Mouse (Mus musculus): Measurements from ENCODE around the gene Socs3. TPM values are rescaled to one million over a fixed set of nuclear protein-coding genes. Genes with fewer than 3 reads are reported as not detected.
A peak's percentile ranks its signal among the peaks of the same experiment; 100 is the strongest.

Gene Socs3
- polyA plus RNA-seq, 1 experiment from 2014 or later = 7.2 TPM

DNA sequence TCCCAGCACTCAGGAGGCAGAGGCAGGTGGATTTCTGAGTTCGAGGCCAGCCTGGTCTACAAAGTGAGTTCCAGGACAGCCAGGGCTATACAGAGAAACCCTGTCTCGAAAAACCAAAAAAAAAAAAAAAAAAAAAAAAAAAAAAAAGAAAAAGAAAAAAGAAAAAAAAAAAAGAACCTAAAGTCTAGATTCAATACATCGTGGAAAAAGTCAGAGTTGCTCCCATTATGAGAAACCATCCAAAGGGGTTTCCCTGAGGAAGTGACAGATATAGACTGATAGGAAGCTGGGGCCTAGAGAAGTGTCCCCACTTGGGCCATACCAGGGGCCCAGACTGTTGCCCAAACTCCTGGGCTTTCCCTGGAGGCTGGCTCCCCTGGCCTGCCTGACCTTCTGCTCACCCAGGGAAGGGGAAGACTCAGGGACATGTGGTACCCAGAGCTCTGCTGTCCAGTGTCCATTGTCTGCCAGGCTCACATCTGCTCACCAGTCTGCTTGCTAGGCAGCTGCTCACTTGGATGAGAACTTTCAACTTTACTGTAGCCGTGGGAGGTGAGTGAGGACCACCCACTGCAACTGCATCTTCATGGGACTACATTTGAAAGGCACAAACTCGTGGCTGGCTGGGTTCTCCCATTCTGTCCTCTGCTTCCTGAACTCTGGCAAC is 8.0 kb upstream of the Socs3 start:
- WGBS = 59% methylated on average over 4 of the region's 5 CpGs
- H3K4me1 ChIP-seq (ENCODE audit: control insufficient read depth, insufficient read depth, low read length) = peaks cover 6% of the 10 kb centered on the region; the same call in 1 of the 2 replicates
- H3K9ac ChIP-seq (ENCODE audit: low read depth, low read length) = no peak overlapping the region
- no peaks in the 10 kb centered on the region for H3K36me3 ChIP-seq (ENCODE audit: control insufficient read depth, insufficient read depth, low read length)
- H3K9me3 ChIP-seq (replicated peaks; ENCODE audit: control insufficient read depth, low read length, poor library complexity, severe bottlenecking) = no peaks in the 10 kb centered on the region
- no peak overlapping the region for H3K4me2 ChIP-seq (ENCODE audit: low read length)
- no peak overlapping the region for H3K4me3 ChIP-seq (ENCODE audit: low read depth, low read length)
- H3K27ac ChIP-seq (ENCODE audit: low read length) = no peak overlapping the region
- no peak for ATAC-seq
- no peaks in the 10 kb centered on the region for H3K27me3 ChIP-seq (ENCODE audit: control insufficient read depth, insufficient read depth, low read depth, low read length)

DNA sequence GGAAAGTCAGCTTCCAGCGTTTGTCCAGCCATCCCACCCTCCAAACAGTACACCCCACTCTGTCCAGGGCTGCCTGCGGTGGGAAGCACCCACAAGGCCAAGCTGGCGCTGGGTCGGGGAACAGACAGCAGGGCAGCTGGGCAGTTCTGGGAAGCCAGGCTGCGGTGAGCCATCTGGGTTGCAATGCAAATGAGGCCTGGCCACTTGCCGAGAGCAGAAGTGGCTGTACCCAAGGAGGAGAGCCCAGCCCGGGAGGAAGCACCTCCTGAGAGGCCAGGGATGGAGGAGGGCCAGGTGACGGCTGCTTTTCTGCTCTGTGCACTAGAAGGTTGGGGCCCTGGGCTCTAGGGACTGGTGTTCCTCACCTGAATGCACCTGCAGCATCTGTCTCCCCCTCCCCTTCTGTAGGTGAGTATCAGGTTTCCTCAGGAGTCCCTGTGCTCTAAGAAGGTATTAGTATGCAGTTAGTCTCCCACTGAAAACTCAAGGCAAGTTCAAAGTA is 6.3 kb upstream of the Socs3 start:
- no peak overlapping the region for H3K4me3 ChIP-seq (ENCODE audit: low read depth, low read length)
- no peak overlapping the region for H3K27ac ChIP-seq (ENCODE audit: low read length)
- no peaks in the 10 kb centered on the region for H3K9me3 ChIP-seq (replicated peaks; ENCODE audit: control insufficient read depth, low read length, poor library complexity, severe bottlenecking)
- no peaks in the 10 kb centered on the region for H3K36me3 ChIP-seq (ENCODE audit: control insufficient read depth, insufficient read depth, low read length)
- WGBS = 5% methylated on average over 8 of the region's 8 CpGs
- ATAC-seq = 0 out of 2 replicates have a peak, but pooled peaks have one; percentile 32
- no peak overlapping the region for H3K4me2 ChIP-seq (ENCODE audit: low read length)
- no peaks in the 10 kb centered on the region for H3K27me3 ChIP-seq (ENCODE audit: control insufficient read depth, insufficient read depth, low read depth, low read length)
- H3K4me1 ChIP-seq (ENCODE audit: control insufficient read depth, insufficient read depth, low read length) = peaks cover 6% of the 10 kb centered on the region; the same call in 1 of the 2 replicates
- H3K9ac ChIP-seq (ENCODE audit: low read depth, low read length) = no peak overlapping the region

DNA sequence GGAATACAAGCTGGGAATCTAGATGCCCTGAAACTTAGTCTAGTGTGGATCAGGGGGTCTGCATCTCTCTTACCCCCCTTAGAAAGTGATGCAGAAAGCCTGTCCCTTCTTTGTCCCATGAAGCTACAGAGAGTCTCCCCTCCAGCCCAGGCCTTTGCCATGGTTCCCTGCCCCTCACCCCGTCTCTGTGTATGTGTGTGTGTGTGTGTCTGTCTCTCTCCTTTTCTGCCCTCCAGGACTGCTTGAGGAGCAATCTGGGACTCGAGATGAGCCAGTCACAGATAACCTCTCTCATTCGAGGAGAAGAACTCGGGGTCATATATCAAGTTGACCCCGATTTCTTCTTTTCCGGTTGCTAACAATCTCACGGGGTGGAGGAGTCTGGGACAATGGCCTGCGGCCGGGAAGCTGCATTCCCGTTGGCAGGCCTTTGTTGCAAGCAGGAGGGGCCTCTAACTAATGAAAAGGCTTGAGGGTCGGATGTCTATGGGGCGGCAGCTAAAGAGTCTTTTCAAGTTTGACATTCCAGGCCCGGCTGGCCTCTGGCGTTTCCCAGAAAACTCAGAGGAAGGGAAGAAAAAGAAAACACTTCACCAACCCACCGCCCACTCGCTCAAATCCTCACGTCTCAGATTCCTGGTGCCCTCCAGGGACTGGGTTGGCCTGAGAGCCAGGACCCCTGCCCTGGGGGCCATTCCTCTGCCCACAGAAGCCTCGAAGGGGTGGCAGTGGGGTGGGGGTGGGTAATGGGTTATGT is 5.5 kb upstream of the Socs3 start:
- H3K9me3 ChIP-seq (replicated peaks; ENCODE audit: control insufficient read depth, low read length, poor library complexity, severe bottlenecking) = no peaks in the 10 kb centered on the region
- no peak overlapping the region for H3K4me3 ChIP-seq (ENCODE audit: low read depth, low read length)
- H3K4me2 ChIP-seq (ENCODE audit: low read length) = no peak overlapping the region
- no peaks in the 10 kb centered on the region for H3K27me3 ChIP-seq (ENCODE audit: control insufficient read depth, insufficient read depth, low read depth, low read length)
- ATAC-seq = no peak
- no peak overlapping the region for H3K9ac ChIP-seq (ENCODE audit: low read depth, low read length)
- H3K36me3 ChIP-seq (ENCODE audit: control insufficient read depth, insufficient read depth, low read length) = no peaks in the 10 kb centered on the region
- WGBS = 4% methylated on average over 18 of the region's 18 CpGs
- peaks cover 6% of the 10 kb centered on the region; the same call in 1 of the 2 replicates for H3K4me1 ChIP-seq (ENCODE audit: control insufficient read depth, insufficient read depth, low read length)
- no peak overlapping the region; the same call in 1 of the 2 replicates for H3K27ac ChIP-seq (ENCODE audit: low read length)

DNA sequence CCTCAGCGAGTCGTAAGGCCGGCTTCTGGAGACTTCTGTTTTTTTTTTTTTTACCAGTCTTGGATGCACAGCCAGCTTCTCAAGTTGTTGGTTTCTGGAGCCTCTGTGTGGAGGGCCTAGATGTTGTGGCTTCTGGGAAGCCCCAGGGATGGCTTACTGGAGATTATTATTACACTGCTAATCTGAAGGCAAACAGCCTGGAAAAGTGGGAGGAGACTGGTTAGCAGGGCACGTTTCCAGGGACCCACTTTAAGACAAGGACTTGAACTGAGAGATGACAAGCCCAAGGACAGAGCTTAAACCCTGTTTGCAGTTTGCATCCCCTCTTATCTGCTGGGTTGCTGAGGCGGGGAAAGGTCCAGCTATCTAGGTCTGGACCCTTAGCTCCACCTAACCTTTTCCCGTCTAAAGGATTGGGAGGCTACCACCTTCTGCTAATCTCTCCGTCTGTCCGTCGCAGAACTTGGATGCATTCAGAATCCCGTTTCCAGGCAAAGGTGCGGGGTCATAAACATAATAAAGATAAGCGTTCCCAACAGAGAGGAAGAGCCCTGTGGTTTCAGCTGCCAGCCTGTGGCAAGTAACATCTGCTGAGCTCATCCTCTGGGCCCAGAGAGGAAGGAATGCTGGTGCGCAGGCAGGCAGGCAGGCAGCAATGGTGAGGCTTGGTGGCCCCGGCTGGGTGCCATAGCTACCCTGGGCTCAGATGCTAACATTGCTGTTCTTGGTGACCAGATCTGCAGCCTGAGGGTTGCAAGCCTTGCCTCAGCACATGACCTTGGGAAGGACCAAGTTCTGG is 4.7 kb upstream of the Socs3 start:
- no peak for ATAC-seq
- H3K9ac ChIP-seq (ENCODE audit: low read depth, low read length) = no peak overlapping the region
- H3K9me3 ChIP-seq (replicated peaks; ENCODE audit: control insufficient read depth, low read length, poor library complexity, severe bottlenecking) = no peaks in the 10 kb centered on the region
- no peak overlapping the region for H3K27ac ChIP-seq (ENCODE audit: low read length)
- no peaks in the 10 kb centered on the region for H3K27me3 ChIP-seq (ENCODE audit: control insufficient read depth, insufficient read depth, low read depth, low read length)
- H3K4me2 ChIP-seq (ENCODE audit: low read length) = no peak overlapping the region
- H3K4me1 ChIP-seq (ENCODE audit: control insufficient read depth, insufficient read depth, low read length) = peaks cover 8% of the 10 kb centered on the region; the same call in 1 of the 2 replicates
- no peaks in the 10 kb centered on the region for H3K36me3 ChIP-seq (ENCODE audit: control insufficient read depth, insufficient read depth, low read length)
- WGBS = 21% methylated on average over 14 of the region's 14 CpGs
- H3K4me3 ChIP-seq (ENCODE audit: low read depth, low read length) = no peak overlapping the region

DNA sequence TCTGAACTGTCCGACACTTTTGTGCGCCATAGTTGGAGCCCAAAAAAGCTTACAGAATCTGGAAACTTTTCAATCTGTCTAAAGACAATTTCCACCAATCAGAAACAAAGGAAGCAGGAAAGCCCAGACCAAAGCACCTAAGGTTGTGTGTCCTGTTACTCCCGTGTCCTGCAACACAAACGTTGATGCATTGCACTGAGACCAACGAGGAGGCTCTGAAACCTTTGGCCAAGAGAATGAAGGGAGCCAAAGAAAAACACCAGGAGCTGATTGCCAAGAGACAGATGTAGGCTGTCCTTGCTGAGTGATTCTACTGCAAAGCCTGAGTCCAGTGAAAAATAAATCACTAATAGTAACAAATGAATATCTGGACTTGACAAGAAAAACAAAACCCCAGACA is 3.7 kb upstream of the Socs3 start:
- Histone ChIP-seq H3K9me3 (replicated peaks; ENCODE audit: control insufficient read depth, low read length, poor library complexity, severe bottlenecking) (no peaks in the 10 kb centered on the region), H3K4me2 (ENCODE audit: low read length) (no peak overlapping the region), H3K9ac (ENCODE audit: low read depth, low read length) (no peak overlapping the region), H3K36me3 (ENCODE audit: control insufficient read depth, insufficient read depth, low read length) (no peaks in the 10 kb centered on the region), H3K27me3 (ENCODE audit: control insufficient read depth, insufficient read depth, low read depth, low read length) (no peaks in the 10 kb centered on the region), H3K4me3 (ENCODE audit: low read depth, low read length) (no peak overlapping the region), H3K27ac (ENCODE audit: low read length) (no peak overlapping the region), H3K4me1 (ENCODE audit: control insufficient read depth, insufficient read depth, low read length) (peaks cover 12% of the 10 kb centered on the region)
- WGBS = 49% methylated on average over 5 of the region's 5 CpGs
- no peak for ATAC-seq

DNA sequence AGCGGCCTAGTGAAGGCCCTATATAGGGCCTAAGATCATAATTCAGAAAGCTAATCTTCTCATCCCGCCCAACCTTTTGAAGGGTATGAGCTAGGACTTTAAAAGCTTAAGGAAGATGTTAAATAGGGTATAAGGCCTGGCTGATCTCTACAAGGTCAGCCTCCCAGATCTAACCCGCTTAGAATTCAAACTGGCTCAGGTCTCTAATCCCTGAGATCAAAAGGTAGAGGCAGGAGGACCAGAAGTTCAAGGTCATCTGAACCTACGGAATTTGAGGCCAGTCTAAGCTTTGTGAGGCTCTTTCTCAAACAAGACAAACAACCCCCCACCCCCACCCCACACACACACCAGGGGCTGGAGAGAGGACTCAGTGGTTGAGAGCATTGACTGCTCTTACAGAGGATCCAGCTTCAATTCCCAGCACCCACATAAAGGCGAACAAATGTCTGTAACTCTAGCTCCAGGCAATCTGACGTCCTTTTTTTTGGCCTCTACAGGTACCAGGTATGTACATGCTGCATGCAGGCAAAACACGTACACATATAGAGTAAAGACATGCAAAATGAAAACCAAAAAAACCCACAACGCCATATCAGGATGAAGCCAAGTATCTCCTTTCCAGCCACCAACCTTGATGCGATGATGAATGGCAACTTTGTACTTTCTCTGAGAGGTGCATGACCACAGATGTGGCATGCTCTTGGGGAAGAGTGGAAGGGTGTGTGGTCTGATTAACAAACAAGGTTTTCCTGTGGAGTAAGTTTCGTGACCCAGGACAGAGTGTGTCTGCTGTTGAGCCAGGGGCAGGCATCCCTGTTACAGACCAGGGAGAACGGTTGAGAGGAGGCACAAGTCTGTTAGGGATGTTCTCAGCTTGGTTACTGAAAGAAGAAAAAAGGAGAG is 3.1 kb upstream of the Socs3 start:
- Histone ChIP-seq H3K9ac (ENCODE audit: low read depth, low read length) (no peak overlapping the region), H3K27ac (ENCODE audit: low read length) (no peak overlapping the region), H3K4me3 (ENCODE audit: low read depth, low read length) (no peak overlapping the region), H3K4me1 (ENCODE audit: control insufficient read depth, insufficient read depth, low read length) (peaks cover 18% of the 10 kb centered on the region), H3K36me3 (ENCODE audit: control insufficient read depth, insufficient read depth, low read length) (no peaks in the 10 kb centered on the region), H3K4me2 (ENCODE audit: low read length) (no peak overlapping the region), H3K9me3 (replicated peaks; ENCODE audit: control insufficient read depth, low read length, poor library complexity, severe bottlenecking) (no peaks in the 10 kb centered on the region), H3K27me3 (ENCODE audit: control insufficient read depth, insufficient read depth, low read depth, low read length) (no peaks in the 10 kb centered on the region)
- 51% methylated on average over 11 of the region's 11 CpGs for WGBS
- ATAC-seq = no peak

DNA sequence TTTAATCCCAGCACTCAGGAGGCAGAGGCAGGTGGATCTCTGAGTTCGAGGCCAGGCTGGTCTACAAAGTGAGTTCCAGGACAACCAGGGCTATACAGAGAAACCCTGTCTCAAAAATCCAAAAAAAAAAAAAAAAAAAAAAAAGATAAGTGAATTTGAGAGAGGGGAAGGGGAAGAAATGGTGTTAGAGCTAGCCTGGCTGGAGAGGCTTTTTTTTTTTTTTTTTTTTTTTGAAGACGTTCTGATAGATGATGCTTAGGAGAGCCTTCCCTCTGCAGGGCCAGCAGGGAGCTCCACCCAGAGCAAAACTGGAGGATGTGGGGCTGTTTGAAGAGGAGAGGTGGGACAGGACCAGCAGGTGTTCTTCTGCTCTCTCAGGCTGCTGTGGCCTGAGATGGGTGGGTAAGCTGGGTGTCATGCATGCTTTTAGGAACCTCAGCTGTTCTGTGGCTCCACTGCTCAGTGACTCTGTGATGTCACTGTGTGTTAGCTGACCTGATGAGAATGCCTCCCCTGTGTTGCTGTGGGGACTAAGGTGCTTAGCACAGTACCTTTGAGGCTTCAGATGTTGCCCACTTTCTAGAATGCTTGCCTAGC is 1.9 kb upstream of the Socs3 start:
- H3K4me3 ChIP-seq (ENCODE audit: low read depth, low read length) = no peak overlapping the region
- peaks cover 4% of the 10 kb centered on the region for H3K27me3 ChIP-seq (ENCODE audit: control insufficient read depth, insufficient read depth, low read depth, low read length)
- ATAC-seq = no peak
- no peak overlapping the region for H3K9ac ChIP-seq (ENCODE audit: low read depth, low read length)
- H3K4me2 ChIP-seq (ENCODE audit: low read length) = no peak overlapping the region
- WGBS = 49% methylated on average over 2 of the region's 2 CpGs
- H3K36me3 ChIP-seq (ENCODE audit: control insufficient read depth, insufficient read depth, low read length) = no peaks in the 10 kb centered on the region
- H3K9me3 ChIP-seq (replicated peaks; ENCODE audit: control insufficient read depth, low read length, poor library complexity, severe bottlenecking) = no peaks in the 10 kb centered on the region
- H3K4me1 ChIP-seq (ENCODE audit: control insufficient read depth, insufficient read depth, low read length) = peaks cover 26% of the 10 kb centered on the region
- no peak overlapping the region for H3K27ac ChIP-seq (ENCODE audit: low read length)

DNA sequence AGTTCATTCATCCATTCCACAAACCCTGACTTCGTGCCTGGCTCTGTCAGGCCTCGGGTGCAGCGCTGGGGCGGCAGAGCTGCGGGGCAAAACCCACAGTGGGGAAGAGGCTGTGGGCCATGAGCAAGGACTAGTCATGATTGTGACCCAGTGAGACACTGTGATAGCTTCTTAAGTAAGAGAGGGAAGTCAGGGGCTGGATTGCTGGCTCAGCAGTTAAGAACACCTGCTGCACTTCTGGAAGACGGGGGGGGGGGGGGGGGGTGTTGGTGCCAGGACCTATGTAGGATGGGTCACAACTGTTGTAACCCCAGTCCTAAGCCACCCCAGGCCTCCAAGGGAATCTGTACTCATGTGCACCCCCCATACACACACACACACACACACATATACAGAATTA is 1.3 kb upstream of the Socs3 start:
- no peak overlapping the region for H3K4me2 ChIP-seq (ENCODE audit: low read length)
- H3K27ac ChIP-seq (ENCODE audit: low read length) = no peak overlapping the region
- peaks cover 6% of the 10 kb centered on the region for H3K27me3 ChIP-seq (ENCODE audit: control insufficient read depth, insufficient read depth, low read depth, low read length)
- H3K9me3 ChIP-seq (replicated peaks; ENCODE audit: control insufficient read depth, low read length, poor library complexity, severe bottlenecking) = no peaks in the 10 kb centered on the region
- H3K9ac ChIP-seq (ENCODE audit: low read depth, low read length) = no peak overlapping the region
- no peaks in the 10 kb centered on the region for H3K36me3 ChIP-seq (ENCODE audit: control insufficient read depth, insufficient read depth, low read length)
- 62% methylated on average over 5 of the region's 6 CpGs for WGBS
- H3K4me1 ChIP-seq (ENCODE audit: control insufficient read depth, insufficient read depth, low read length) = peaks cover 32% of the 10 kb centered on the region
- no peak for ATAC-seq
- H3K4me3 ChIP-seq (ENCODE audit: low read depth, low read length) = no peak overlapping the region
